Mouse (Mus musculus): ENCODE measurements at regions not wholly inside any gene's neighbourhood (a gene's known extent, or its start where the extent isn't known, plus 50 kb on each side); places are given as distances from the start of the nearest gene placed in this dataset.

DNA sequence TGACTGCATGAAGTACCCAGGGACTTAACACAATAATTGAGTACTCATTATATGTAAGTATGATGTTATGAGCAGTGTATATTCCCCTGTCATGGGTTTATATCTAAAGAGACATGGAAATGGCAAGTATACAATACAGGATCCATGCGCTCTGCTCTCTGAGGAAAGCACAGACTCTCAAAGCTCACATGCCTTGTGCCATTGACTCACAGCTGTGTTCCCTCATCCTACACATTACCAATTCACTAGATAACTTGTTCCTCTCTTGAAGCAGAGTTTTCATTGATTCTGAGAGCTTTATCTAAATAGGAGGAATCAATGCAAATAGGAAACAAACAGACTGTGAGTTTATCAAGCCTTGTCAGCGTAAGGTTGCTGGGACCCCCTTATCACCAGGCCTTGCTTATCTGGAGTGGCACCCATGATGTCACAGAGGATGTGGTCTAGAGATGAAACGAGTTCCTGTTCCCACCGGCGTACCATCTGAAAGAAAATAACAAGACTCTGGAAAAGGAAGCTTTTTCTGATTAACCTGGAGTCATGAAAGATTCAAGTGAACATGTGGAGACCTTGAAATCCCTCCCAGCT is 138.4 kb upstream of the Hapln1 start:
- TF ChIP-seq CTCF (IDR thresholded peaks at IDR 0.05; ENCODE audit: low read depth) (no peak), EP300 (IDR thresholded peaks at IDR 0.05; ENCODE audit: low read depth) (no peak)
